Mouse (Mus musculus): ENCODE measurements around the gene Gm21304. TPM values are rescaled to one million over a fixed set of nuclear protein-coding genes. Genes with fewer than 3 reads are reported as not detected.
"Not testable (repeated sequence)": the region's sequence is repeated elsewhere in the genome, so short reads cannot be mapped to it uniquely, and the experiment has no call there.

The Gm21304 gene
- polyA plus RNA-seq (2015; fragmentation: Nextera tagmentation; extraction: Ambion mirVana): not detected in 2 replicates

DNA sequence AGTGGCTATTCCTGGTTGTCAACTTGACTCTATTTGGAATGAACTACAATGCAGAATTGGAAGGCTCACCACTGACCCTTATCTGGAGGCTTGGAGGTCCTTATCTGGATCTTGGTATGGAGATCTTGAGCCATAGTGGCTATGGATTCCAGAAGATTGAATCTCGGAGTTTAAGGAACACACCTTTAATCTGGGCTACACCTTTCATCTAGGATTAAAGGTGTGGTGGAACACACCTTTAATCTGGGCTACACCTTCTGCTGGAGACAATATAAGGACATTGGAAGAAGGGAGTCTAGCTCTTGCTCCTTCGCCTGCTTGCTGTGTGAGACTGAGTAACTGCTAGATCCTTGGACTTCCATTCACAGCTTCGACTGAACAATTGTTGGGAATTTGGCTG lies at the start of gene Gm21304:
TSS of gene Gm21304 (plus strand) at position 301 of the 400 bp plus-strand sequence.
- H3K27me3 ChIP-seq (replicated peaks; ENCODE audit: insufficient read depth, low read length); H3K27ac ChIP-seq (ENCODE audit: low read length); H3K36me3 ChIP-seq (ENCODE audit: insufficient read depth, low read length); H3K9ac ChIP-seq (replicated peaks; ENCODE audit: low read depth); DNase-seq (ENCODE audit: low spot score); H3K4me3 ChIP-seq (ENCODE audit: low read depth, low read length); H3K4me1 ChIP-seq (ENCODE audit: insufficient read depth, low read depth, low read length); H3K4me2 ChIP-seq (replicated peaks; ENCODE audit: low read depth, low read length); ATAC-seq; H3K9me3 ChIP-seq (ENCODE audit: low read length): not testable (repeated sequence)
- WGBS: no CpG with 5 or more reads among the region's 3 CpGs

DNA sequence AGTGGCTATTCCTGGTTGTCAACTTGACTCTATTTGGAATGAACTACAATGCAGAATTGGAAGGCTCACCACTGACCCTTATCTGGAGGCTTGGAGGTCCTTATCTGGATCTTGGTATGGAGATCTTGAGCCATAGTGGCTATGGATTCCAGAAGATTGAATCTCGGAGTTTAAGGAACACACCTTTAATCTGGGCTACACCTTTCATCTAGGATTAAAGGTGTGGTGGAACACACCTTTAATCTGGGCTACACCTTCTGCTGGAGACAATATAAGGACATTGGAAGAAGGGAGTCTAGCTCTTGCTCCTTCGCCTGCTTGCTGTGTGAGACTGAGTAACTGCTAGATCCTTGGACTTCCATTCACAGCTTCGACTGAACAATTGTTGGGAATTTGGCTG lies 25.6 kb upstream of the Gm21304 start, which contains the start of gene Gm21293:
TSS of gene Gm21293 (plus strand) at position 301 of the 400 bp plus-strand sequence.
- ATAC-seq; DNase-seq (ENCODE audit: low spot score); H3K4me1 ChIP-seq (ENCODE audit: insufficient read depth, low read depth, low read length); H3K27ac ChIP-seq (ENCODE audit: low read length); H3K4me3 ChIP-seq (ENCODE audit: low read depth, low read length); H3K9ac ChIP-seq (replicated peaks; ENCODE audit: low read depth); H3K4me2 ChIP-seq (replicated peaks; ENCODE audit: low read depth, low read length); H3K27me3 ChIP-seq (replicated peaks; ENCODE audit: insufficient read depth, low read length); H3K9me3 ChIP-seq (ENCODE audit: low read length); H3K36me3 ChIP-seq (ENCODE audit: insufficient read depth, low read length): not testable (repeated sequence)
- no CpG with 5 or more reads among the region's 3 CpGs for WGBS

DNA sequence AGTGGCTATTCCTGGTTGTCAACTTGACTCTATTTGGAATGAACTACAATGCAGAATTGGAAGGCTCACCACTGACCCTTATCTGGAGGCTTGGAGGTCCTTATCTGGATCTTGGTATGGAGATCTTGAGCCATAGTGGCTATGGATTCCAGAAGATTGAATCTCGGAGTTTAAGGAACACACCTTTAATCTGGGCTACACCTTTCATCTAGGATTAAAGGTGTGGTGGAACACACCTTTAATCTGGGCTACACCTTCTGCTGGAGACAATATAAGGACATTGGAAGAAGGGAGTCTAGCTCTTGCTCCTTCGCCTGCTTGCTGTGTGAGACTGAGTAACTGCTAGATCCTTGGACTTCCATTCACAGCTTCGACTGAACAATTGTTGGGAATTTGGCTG lies 17.1 kb upstream of the Gm21304 start, which contains the start of gene Gm6763:
TSS of gene Gm6763 (plus strand) at position 301 of the 400 bp plus-strand sequence.
- not testable (repeated sequence) for H3K27ac ChIP-seq (ENCODE audit: low read length); ATAC-seq; H3K4me1 ChIP-seq (ENCODE audit: insufficient read depth, low read depth, low read length); H3K36me3 ChIP-seq (ENCODE audit: insufficient read depth, low read length); H3K4me3 ChIP-seq (ENCODE audit: low read depth, low read length); H3K9me3 ChIP-seq (ENCODE audit: low read length); H3K9ac ChIP-seq (replicated peaks; ENCODE audit: low read depth); DNase-seq (ENCODE audit: low spot score); H3K27me3 ChIP-seq (replicated peaks; ENCODE audit: insufficient read depth, low read length); H3K4me2 ChIP-seq (replicated peaks; ENCODE audit: low read depth, low read length)
- no CpG with 5 or more reads among the region's 3 CpGs for WGBS

DNA sequence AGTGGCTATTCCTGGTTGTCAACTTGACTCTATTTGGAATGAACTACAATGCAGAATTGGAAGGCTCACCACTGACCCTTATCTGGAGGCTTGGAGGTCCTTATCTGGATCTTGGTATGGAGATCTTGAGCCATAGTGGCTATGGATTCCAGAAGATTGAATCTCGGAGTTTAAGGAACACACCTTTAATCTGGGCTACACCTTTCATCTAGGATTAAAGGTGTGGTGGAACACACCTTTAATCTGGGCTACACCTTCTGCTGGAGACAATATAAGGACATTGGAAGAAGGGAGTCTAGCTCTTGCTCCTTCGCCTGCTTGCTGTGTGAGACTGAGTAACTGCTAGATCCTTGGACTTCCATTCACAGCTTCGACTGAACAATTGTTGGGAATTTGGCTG lies 8.6 kb upstream of the Gm21304 start, which contains the start of gene Gm8764:
TSS of gene Gm8764 (plus strand) at position 301 of the 400 bp plus-strand sequence.
- ATAC-seq; H3K27ac ChIP-seq (ENCODE audit: low read length); H3K36me3 ChIP-seq (ENCODE audit: insufficient read depth, low read length); H3K9me3 ChIP-seq (ENCODE audit: low read length); H3K4me1 ChIP-seq (ENCODE audit: insufficient read depth, low read depth, low read length); H3K9ac ChIP-seq (replicated peaks; ENCODE audit: low read depth); H3K4me3 ChIP-seq (ENCODE audit: low read depth, low read length); DNase-seq (ENCODE audit: low spot score); H3K4me2 ChIP-seq (replicated peaks; ENCODE audit: low read depth, low read length); H3K27me3 ChIP-seq (replicated peaks; ENCODE audit: insufficient read depth, low read length): not testable (repeated sequence)
- no CpG with 5 or more reads among the region's 3 CpGs for WGBS

DNA sequence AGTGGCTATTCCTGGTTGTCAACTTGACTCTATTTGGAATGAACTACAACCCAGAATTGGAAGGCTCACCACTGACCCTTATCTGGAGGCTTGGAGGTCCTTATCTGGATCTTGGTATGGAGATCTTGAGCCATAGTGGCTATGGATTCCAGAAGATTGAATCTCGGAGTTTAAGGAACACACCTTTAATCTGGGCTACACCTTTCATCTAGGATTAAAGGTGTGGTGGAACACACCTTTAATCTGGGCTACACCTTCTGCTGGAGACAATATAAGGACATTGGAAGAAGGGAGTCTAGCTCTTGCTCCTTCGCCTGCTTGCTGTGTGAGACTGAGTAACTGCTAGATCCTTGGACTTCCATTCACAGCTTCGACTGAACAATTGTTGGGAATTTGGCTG lies 8.4 kb downstream of the Gm21304 start, which contains the start of gene Gm21312:
TSS of gene Gm21312 (plus strand) at position 301 of the 400 bp plus-strand sequence.
- not testable (repeated sequence) for H3K27me3 ChIP-seq (replicated peaks; ENCODE audit: insufficient read depth, low read length); H3K4me3 ChIP-seq (ENCODE audit: low read depth, low read length); H3K4me2 ChIP-seq (replicated peaks; ENCODE audit: low read depth, low read length); ATAC-seq; H3K27ac ChIP-seq (ENCODE audit: low read length); H3K36me3 ChIP-seq (ENCODE audit: insufficient read depth, low read length); DNase-seq (ENCODE audit: low spot score); H3K9me3 ChIP-seq (ENCODE audit: low read length); H3K9ac ChIP-seq (replicated peaks; ENCODE audit: low read depth); H3K4me1 ChIP-seq (ENCODE audit: insufficient read depth, low read depth, low read length)
- no CpG with 5 or more reads among the region's 3 CpGs for WGBS

DNA sequence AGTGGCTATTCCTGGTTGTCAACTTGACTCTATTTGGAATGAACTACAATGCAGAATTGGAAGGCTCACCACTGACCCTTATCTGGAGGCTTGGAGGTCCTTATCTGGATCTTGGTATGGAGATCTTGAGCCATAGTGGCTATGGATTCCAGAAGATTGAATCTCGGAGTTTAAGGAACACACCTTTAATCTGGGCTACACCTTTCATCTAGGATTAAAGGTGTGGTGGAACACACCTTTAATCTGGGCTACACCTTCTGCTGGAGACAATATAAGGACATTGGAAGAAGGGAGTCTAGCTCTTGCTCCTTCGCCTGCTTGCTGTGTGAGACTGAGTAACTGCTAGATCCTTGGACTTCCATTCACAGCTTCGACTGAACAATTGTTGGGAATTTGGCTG lies 16.9 kb downstream of the Gm21304 start, which contains the start of gene Gm20765:
TSS of gene Gm20765 (plus strand) at position 301 of the 400 bp plus-strand sequence.
- ATAC-seq; H3K4me2 ChIP-seq (replicated peaks; ENCODE audit: low read depth, low read length); H3K36me3 ChIP-seq (ENCODE audit: insufficient read depth, low read length); DNase-seq (ENCODE audit: low spot score); H3K4me1 ChIP-seq (ENCODE audit: insufficient read depth, low read depth, low read length); H3K9ac ChIP-seq (replicated peaks; ENCODE audit: low read depth); H3K27ac ChIP-seq (ENCODE audit: low read length); H3K4me3 ChIP-seq (ENCODE audit: low read depth, low read length); H3K27me3 ChIP-seq (replicated peaks; ENCODE audit: insufficient read depth, low read length); H3K9me3 ChIP-seq (ENCODE audit: low read length): not testable (repeated sequence)
- no CpG with 5 or more reads among the region's 3 CpGs for WGBS

DNA sequence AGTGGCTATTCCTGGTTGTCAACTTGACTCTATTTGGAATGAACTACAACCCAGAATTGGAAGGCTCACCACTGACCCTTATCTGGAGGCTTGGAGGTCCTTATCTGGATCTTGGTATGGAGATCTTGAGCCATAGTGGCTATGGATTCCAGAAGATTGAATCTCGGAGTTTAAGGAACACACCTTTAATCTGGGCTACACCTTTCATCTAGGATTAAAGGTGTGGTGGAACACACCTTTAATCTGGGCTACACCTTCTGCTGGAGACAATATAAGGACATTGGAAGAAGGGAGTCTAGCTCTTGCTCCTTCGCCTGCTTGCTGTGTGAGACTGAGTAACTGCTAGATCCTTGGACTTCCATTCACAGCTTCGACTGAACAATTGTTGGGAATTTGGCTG lies 25.4 kb downstream of the Gm21304 start, which contains the start of gene Gm4340:
TSS of gene Gm4340 (plus strand) at position 301 of the 400 bp plus-strand sequence.
- WGBS: no CpG with 5 or more reads among the region's 3 CpGs
- not testable (repeated sequence) for H3K4me3 ChIP-seq (ENCODE audit: low read depth, low read length); H3K9ac ChIP-seq (replicated peaks; ENCODE audit: low read depth); H3K36me3 ChIP-seq (ENCODE audit: insufficient read depth, low read length); H3K27ac ChIP-seq (ENCODE audit: low read length); H3K9me3 ChIP-seq (ENCODE audit: low read length); DNase-seq (ENCODE audit: low spot score); H3K4me1 ChIP-seq (ENCODE audit: insufficient read depth, low read depth, low read length); ATAC-seq; H3K27me3 ChIP-seq (replicated peaks; ENCODE audit: insufficient read depth, low read length); H3K4me2 ChIP-seq (replicated peaks; ENCODE audit: low read depth, low read length)
